Mouse (Mus musculus): ENCODE measurements at regions not wholly inside any gene's neighbourhood (a gene's known extent, or its start where the extent isn't known, plus 50 kb on each side); places are given as distances from the start of the nearest gene placed in this dataset.

DNA sequence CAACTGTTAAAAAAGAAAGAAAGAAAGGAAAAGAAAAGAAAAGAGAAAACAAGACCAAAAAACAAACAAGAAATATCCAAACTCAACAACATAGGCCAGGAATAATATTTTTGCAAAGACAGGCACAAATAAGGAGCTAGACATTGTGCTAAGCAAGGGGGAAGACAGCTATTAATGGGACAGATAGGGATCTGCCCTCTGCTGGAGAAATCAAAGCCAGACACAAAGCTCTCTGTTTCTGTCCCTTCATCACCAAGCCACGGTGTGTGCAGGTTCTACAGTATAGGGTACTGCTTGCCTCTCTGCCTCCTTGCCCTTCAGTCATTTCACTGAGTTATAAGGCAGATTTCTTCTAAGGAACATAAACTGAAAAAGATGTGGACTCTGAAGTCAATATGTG is 57.8 kb upstream of the Chchd3 start:
- Histone ChIP-seq H3K4me3 (no peak overlapping the region), H3K27ac (no peak overlapping the region)
- intact Hi-C loops (cut with DNase I): no loop called here
- no peak for DNase-seq (ENCODE audit: extremely low spot score in 1 of 2, low spot score in 2 of 2)
- TF ChIP-seq CTCF (IDR thresholded peaks at IDR 0.05): peak; percentile 22

DNA sequence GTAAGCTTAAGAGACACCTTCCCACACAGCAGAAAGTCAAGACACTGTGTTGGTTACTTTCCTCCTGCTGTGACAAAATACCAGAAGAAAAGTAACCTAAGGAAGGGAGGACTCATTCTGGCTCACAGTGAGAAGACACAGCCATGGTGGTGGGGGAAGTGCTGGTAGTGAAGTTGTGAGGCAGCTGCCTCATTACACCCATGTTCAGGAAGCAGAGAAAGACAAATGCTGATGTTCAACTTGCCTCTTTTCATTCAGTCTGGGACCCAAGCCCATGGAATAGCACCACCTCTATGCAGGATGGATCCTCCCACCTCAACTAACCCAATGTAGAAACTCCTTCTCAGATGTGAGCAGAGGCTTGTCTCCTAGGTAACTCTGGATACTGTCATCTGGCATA is 60.5 kb upstream of the Chchd3 start:
- DNase-seq (ENCODE audit: extremely low spot score in 1 of 2, low spot score in 2 of 2): no peak
- Histone ChIP-seq H3K4me3 (no peak overlapping the region), H3K27ac (no peak overlapping the region)
- TF ChIP-seq CTCF (IDR thresholded peaks at IDR 0.05): no peak
- intact Hi-C loops (cut with DNase I): no loop called here

DNA sequence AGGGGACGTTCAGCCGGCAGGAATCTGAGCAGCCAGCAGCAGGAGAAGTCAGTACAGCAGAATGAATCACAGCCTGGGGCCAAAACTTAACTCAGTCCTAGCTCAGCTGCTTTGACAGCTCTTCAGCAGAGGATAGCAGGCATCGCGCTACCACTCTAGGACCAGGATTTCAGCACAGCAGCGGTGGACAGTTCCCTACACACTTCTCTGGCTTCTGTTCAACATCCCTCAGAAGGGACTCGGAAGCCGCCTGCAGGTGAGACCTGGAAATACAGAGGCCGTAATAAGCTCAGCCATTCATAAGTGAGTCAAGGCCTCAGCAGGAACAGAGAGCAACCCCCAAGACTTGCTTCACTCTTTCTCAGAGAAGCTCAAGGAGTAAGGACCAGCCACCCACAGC is 66.5 kb upstream of the Chchd3 start:
- peak; percentile 43 to 50 for DNase-seq (ENCODE audit: extremely low spot score in 1 of 2, low spot score in 2 of 2)
- intact Hi-C loops (cut with DNase I): no loop called here
- Histone ChIP-seq H3K4me3 (no peak overlapping the region), H3K27ac (no peak overlapping the region)
- TF ChIP-seq CTCF (IDR thresholded peaks at IDR 0.05): peak; percentile 71

DNA sequence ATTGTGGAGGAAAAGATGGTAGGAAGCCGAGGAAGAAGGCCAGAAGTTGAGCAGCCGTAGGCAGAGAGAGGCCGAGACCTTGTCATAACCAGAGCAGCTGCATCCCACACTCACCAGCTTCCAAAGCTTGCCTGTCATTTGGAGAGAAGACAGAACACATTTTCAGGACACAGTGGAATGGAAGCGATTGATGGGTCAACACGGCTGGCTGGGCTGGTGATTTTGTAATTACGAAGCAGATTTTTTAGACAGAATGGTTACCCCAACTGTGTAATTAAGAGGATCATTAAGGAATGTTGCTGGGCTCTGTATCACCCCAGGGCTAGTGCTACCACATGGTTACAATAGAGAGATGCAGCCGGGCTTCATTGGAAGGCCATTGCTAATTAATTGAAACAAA is 76.8 kb upstream of the Chchd3 start:
- Histone ChIP-seq H3K27ac (no peak overlapping the region), H3K4me3 (no peak overlapping the region)
- no peak for TF ChIP-seq CTCF (IDR thresholded peaks at IDR 0.05)
- no peak for DNase-seq (ENCODE audit: extremely low spot score in 1 of 2, low spot score in 2 of 2)
- intact Hi-C loops (cut with DNase I): no loop called here

DNA sequence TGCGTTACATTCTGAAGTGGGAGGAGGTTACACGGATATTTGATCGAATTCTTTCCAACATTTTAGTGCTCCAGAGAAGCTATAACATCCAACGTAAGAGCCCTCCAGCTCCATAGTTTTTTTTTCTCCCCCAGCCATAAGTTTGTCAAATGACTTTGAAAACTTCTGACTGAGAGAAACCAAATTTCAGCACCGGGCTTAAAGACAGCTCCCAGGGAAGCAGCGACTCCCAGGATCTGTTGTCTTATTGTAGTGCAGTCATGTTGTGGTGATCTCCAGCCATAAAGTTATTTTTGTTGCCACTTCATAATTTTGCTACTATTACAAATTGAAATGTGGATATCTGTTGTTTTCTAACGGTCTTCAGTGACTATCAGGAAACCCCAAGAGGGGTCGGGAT is 77.8 kb upstream of the Chchd3 start:
- no peak for TF ChIP-seq CTCF (IDR thresholded peaks at IDR 0.05)

DNA sequence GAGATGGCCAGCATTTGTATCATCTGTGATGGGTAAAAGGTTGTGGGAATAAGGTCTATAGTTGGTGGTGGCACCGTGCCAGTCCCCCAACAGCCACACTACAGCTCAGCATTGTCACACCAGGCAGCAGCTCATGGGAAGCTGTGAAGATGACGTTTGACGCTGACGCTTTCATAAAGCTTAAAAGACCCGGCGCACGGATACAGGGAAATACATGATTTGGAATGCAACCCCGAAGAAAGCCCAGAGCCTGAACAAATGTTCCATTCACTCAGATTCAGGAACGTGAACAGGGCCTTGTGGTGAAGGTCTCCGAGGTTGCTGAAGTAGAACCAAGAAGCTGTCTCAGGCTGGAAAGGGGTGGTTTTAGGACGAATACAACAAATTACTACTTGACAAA is 82.4 kb upstream of the Exoc4 start:
- intact Hi-C loops (cut with DNase I): no loop called here
- no peak for TF ChIP-seq CTCF (IDR thresholded peaks at IDR 0.05)
- Histone ChIP-seq H3K4me3 (no peak overlapping the region), H3K27ac (no peak overlapping the region)
- DNase-seq (ENCODE audit: extremely low spot score in 1 of 2, low spot score in 2 of 2): no peak

More for the DNA sequence above, 77.8 kb upstream of the Chchd3 start:
- no peak for DNase-seq (ENCODE audit: extremely low spot score in 1 of 2, low spot score in 2 of 2)
- Histone ChIP-seq H3K4me3 (no peak overlapping the region), H3K27ac (no peak overlapping the region)
- intact Hi-C loops (cut with DNase I): no loop called here

DNA sequence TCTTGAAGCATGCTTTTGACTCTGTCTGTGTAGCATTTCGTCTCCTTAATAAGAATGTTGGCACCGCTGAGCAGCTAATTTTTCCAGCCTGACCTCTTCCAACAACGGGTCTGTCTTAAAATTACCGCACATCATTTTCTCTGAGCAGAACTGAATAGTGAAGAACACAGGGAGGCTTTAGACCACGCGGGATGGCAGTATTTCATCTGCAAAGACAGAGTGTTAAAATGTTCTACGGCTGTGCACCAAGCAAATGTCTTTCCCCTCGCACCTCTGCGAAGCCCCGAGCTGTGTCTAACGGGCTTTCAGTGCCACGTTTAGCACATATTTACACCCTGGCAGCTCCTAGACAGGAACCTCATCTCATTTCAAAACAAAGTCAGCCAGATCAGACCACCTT is 75.3 kb upstream of the Exoc4 start:
- no peak overlapping the region for H3K27ac ChIP-seq
- no peak for TF ChIP-seq CTCF (IDR thresholded peaks at IDR 0.05)
- intact Hi-C loops (cut with DNase I): no loop called here
- no peak overlapping the region for H3K4me3 ChIP-seq
- no peak for DNase-seq (ENCODE audit: extremely low spot score in 1 of 2, low spot score in 2 of 2)

DNA sequence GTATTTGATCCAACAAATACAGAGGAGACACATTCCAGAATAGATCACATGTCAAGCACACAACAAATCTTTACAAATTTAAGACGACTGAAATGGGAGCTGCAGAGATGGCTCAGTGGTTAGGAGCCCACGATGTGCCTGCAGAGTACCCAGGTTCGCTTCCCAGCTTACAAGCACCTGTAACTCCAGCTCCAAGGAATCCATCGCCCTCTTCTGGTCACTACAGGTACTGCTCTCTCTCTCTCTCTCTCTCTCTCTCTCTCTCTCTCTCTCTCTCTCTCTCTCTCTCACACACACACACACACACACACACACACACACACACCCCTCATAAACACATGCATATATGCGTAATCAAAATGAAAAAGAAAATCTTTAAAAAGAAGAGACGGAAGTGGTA is 74.3 kb upstream of the Exoc4 start:
- Histone ChIP-seq H3K4me3 (no peak overlapping the region), H3K27ac (no peak overlapping the region)
- TF ChIP-seq CTCF (IDR thresholded peaks at IDR 0.05): peak; percentile 17
- DNase-seq (ENCODE audit: extremely low spot score in 1 of 2, low spot score in 2 of 2): no peak
- intact Hi-C loops (cut with DNase I): no loop called here

DNA sequence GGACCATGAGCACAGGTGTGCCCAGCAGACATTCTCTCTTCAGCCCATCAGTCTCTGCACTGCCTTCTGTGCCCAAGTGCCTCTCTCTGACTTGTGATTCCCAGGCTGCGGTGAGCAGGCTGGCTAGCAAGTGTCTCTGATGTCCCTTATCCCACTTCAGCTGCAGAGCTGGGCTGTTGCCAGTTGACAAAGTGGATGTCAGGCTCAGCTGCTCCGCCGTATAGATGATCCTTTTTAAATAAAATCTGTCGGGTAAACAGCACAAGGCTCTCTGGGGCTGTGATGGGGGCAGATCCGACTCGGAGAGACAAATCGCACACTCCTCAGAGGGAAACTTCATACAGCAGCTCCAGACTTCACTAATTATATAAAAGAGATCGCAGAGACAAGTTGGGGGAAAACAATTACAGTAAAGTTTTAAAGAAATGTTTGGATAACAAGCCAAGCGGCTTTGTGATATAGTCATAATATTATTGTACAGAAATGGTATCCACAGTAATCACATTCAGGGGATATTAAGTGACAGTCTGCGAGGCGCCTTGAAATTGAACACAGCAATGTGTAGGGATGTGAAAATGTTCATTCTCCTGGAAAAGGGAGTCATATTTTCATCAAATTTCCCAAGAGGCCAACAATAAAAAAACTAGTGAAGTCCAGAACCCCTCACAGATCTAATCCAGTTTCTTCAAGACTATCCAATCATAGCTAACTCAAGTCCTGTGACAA is 59.2 kb upstream of the Exoc4 start:
- no peak overlapping the region for H3K27ac ChIP-seq
- no peak overlapping the region for H3K4me3 ChIP-seq
- intact Hi-C loops (cut with DNase I): no loop called here
- no peak for DNase-seq (ENCODE audit: extremely low spot score in 1 of 2, low spot score in 2 of 2)
- no peak for TF ChIP-seq CTCF (IDR thresholded peaks at IDR 0.05)

DNA sequence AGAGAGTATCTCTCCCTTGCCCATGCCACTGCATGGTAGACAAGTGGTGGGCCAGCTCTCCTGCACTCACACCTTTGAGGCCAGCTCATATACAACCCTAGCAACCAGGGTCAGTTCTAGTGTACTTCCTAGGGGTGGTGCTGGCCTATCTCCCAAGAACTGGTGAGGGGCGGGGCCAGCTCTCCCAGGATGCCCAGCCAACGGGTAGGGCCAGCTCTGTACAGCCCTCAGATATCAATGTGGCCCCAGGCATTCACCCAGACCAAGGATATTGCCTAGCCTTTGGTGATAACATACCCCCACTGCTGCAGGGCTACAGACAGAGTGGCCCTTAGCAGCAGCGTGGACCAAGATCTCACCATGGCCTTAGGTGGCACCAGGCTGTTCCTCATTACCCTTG is 55.1 kb upstream of the Exoc4 start:
- H3K27ac ChIP-seq: no peak overlapping the region
- no peak overlapping the region for H3K4me3 ChIP-seq
- intact Hi-C loops (cut with DNase I): no loop called here
- no peak for DNase-seq (ENCODE audit: extremely low spot score in 1 of 2, low spot score in 2 of 2)
- TF ChIP-seq CTCF (IDR thresholded peaks at IDR 0.05): no peak

Data from left cerebral cortex, adult 2 months (tissue).